Mouse (Mus musculus): Measurements from ENCODE around the gene Foxc2.
"Not testable (repeated sequence)": the region's sequence is repeated elsewhere in the genome, so short reads cannot be mapped to it uniquely, and the experiment has no call there.

Gene Foxc2

GRCm38 (mm10) chr8:121119635-121120455 is 3.9 kb downstream of the Foxc2 start:
- no peak for DNase-seq

- no peak for DNase-seq
Observed at GRCm38 (mm10) chr8:121120456-121121419, 4.8 kb downstream of the Foxc2 start.

DNA sequence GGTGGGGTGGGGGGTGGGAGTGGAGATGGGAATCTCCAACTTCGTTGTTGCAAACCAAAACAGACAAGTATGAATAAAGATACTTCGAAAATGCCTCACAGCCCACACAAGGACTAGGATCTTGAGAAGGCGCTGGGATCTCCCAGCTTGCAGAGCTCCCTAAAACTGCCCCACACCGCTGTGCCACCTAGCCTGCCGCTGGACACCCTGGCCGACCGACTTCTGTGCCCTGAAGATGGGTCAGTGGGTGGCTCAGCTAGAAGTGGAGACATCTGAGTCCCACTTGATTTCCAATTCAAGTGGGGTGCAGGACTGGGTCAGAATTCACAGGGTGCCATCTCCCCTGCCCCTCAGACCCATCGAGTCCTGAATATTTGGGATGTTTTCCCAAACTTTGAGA is 5.7 kb downstream of the Foxc2 start:
- no peak for DNase-seq

DNA sequence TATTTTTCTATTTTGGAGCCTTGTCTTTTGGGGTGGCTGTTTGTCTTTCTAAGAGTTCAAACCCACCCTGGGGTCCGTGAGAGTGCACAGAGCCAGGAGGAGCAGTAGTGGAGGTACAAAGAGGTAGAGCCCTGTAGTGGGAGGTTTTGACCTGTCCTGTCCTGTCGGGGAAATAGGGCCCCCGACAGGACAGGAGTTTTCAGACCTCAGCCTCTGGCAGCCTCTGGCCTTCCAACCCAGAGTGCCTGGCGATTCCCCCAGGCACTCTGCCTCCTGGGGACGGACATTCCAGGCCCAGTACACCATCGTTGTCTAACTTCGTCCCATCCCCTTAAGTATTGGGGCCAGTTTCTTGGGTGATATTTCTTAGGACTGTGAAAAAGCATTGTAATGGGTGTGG is 6.4 kb downstream of the Foxc2 start:
- DNase-seq = no peak

DNA sequence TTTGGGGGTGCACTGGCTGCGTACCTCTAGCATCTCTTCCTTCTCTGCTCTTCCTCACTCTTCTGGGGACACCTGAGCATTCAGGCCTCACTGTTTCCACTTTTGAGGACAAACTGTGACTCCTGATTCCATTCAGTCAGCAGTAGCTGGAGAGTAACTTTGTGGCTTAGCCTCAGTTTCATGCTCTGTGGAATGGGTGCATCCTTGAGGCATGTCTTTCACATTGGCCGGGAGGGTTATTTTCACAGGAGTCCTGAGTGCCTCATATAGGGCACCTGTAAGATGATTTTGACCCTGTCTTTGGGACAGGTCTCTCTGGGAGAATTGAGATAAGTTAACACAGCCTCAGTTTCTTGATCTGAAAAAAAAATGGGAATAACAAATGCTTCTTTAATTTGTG is 7.1 kb downstream of the Foxc2 start:
- DNase-seq = no peak

DNA sequence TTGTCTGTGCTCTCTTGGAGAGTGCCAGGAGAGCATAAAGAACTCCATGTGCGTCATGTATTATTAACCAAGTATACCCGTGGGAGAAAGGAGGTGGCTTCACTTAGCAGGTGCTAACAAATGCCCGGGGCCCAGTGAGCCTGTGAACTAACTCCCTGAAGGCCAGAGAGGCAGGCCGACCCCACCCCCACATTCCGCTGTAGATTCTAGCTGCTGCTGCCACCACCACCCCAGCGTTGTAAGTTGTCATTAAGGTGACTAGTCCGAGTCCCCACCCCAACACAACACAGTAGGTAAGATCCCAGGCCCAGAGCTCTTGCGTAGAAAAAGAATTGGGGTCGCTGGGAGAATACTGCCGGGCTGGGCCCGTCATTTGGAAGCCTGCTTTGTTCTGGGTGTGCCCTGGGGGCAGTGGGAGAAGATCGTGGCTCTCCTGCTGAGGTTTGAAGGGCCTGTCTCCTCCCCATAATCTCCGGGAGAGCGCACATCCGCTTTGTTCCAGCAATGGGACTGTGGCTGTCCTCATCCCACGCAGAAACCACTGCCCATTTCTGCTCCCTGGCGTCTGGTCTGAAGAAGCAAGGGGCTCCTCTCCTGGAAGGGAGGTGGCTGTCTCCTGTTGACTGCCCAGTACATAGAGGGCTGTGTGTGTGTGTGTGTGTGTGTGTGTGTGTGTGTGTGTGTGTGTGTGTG is 8.7 kb downstream of the Foxc2 start:
- peak; percentile 54 for DNase-seq

DNA sequence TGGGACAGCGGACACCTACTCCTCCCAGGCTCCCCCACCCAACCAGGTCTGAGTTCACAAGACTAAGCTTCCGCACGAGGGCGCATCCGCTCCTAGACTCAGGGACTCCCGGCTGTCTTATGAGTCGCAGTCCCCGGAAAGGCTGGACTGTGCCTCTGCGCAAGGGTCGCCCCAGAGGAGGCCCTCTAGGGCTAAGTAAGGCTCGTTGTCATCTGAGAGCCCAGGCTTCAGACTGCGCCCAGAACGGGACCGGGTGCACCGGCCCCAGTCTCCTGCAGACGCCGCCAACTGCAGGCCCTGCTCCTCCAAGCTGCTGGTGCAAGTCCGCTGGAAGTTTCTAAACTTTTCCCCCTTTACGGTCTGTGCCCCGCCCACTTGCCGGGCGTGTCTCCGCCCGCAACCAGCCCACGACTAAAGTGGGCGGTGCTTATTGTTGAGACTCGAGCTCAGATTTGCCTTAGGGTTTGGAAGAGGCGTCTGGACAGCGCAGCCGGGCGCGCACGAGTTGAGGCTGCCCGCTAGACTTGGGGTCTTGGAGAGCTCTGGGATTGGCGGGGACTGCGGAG is 9.4 kb downstream of the Foxc2 start:
- peak; percentile 87 for DNase-seq

DNA sequence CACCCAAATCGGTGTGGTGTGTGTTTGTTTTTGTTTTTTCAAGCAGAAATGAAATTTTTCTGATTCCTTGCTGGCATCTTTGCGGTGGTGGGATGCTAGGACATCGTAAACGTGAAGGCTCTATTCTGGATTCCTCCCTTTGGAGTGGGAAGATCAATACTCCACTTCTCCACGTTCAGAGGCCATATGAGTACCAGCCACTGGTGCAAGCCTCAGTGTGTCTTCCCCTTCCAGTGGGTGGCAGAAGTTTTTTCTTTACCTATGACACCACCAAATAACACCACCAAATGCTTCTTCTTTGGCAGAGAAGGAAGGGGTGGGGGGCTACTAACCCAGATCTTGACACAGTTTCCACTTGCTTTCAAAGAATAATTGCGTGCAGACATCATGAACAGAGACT is 10.2 kb downstream of the Foxc2 start:
- DNase-seq = no peak

DNA sequence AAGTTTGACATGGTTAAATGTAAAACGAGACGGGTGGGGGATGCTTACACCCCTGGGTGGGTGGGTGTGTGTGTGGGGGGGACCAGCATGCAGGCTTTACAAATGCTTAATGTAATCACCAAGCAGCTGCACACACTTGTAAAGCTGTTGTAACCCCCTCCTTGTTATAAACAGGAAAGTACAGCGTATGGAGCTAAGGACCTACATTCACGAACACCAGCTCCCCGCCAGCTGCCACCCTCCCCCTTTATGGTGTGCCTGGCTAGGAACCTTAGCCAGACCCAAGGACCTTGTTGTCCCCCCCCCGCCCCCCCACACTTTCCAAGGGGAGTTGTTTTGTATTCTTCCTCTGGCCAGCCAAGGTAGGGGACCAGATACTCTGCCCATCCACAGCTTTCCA is 10.7 kb downstream of the Foxc2 start:
- DNase-seq = no peak

DNA sequence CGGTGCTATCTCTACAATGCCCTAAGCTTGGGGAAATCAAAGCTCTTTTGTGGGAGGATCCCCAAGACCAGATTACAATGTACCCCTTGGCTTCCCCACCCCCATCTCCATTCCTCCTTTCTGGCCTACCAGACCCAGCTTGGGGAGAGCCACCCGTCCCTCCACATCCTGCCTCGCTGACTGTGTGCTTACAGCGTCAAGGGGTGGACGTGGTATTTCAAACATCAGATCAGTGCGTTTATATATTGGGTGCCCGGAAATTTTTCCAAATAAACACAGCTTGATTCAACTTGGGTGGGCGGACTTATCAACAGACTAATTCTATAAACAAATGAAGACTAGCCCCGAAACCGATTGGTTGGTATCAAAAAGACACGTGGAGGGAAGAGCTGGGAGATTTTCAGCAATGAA is 11.3 kb downstream of the Foxc2 start:
- DNase-seq = peak; percentile 40

DNA sequence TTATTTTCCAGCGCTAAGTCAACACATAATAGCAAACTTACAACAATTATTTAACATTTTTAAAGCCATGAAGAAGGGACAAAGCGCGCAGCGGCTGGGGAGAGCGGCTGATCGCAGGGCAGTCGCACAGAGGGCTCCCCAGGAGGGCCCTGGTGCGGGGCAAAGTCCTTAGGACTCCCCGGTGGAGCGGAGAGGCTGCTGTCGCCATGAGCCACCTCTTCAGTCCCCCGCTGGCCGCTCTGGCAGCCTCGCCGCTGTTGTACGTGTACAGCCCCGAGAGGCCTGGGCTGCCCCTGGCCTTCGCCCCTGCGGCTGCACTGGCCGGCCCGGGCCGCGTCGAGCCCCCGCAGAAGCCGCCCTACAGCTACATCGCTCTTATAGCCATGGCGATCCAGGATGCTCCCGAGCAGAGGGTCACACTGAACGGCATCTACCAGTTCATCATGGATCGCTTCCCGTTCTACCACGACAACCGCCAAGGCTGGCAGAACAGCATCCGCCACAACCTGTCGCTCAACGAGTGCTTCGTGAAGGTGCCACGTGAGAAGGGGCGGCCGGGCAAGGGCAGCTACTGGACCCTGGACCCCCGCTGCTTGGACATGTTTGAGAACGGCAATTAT is 11.9 kb downstream of the Foxc2 start, which contains the start of gene Foxl1:
Gene Foxl1, plus strand, starts transcription at position 185 of the 620 bp plus-strand sequence.
- DNase-seq = no peak

DNA sequence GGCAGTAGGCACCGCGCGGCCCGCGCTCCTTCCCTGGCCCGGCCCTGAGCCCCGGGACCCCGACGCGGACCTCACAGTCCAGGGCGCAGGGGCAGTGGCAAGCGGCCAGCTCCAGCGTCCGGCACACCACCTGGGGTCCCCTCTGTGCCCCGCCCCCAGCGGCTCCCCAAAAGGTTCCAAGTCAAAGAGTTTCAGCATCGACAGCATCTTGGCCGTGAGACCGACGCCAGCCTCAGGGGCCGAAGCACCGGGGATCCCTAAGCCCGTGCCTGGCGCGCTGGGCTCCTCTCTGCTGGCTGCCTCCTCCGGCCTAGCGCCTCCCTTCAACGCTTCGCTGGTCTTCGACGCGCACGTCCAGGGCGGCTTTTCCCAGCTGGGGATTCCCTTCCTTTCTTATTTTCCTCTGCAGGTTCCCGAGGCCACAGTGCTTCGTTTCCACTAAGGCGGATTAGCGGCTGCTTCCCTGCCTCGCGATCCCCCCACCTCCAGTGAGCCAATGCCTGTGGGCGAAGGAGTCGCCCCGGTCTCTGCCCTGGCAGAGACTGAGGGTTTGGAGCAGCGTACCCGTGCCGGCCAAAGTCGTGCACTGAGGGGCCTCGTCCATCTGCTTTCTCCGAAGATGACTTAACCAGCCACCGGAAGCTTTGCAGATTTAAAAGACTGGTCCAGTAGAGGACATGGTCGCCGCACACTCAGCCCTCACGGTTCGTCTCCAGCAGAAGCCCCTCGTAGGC is 12.7 kb downstream of the Foxc2 start:
- no peak for DNase-seq

- no peak for DNase-seq
Observed at GRCm38 (mm10) chr8:121129265-121129940, 13.4 kb downstream of the Foxc2 start.

DNA sequence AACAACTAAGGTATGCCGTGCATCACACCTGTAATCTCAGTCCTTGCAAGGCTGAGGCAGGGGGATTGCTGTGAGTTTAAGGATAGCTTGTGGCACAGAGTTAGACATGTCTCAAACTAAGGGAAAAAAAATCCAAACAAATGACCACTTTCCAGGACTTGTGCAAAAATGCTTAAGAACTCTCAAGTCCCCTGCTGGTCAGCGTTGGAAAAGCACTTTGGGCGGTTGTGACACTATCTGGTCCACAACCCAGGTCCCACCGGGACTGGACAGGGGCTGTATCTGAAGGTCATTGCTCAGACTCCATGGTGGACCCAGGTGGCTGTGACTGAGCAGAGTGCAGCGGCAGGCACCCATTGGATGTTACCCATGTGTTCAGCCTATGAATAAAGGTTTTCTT is 14.6 kb downstream of the Foxc2 start:
- DNase-seq = peak; percentile 38

DNA sequence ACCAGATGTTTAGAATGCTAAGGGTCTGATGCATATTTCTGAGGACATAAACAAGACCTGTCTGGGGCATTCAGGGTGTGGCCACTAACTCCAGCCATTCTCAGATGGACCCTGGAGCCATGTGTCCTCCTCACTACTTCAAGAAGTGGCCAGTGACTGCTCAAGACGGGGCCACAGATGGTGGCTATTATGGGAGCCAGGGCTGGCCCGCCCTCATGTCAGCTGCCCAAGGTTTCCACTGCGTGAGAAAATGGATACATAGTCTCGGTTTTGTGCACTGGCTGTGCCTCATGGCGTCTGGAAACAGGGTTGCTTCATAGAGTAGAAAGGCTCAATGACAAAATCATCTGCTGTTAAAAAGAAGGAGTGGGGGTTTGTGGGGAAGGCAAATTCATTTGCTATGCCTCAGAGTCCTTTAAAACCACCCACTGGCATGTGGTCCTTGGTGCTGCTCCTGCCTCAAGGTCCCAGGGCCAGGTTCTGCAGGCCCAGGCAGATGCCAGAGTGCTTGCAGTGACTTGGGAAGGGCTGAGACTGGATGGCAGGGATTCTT is 17.1 kb downstream of the Foxc2 start:
- DNase-seq = no peak

DNA sequence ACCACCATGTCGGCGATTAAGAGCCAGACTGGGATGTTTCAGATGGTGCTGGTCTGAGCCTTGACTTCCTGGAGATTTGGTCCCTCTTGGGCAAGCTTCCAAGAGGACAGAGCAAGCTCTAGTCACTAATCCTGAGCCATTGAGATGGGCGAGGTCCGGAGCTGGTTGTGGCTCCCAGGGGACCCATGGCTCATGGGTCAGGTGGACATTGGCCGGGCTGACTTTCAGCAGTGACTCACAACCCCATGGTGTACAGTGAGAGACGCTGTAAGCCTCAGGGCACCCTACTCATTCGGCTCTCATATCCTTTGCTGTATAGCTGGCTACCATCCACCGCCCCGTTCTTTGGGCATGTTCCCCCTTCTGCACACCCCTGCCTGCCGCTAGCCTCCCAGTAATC is 18.1 kb downstream of the Foxc2 start:
- no peak for DNase-seq

DNA sequence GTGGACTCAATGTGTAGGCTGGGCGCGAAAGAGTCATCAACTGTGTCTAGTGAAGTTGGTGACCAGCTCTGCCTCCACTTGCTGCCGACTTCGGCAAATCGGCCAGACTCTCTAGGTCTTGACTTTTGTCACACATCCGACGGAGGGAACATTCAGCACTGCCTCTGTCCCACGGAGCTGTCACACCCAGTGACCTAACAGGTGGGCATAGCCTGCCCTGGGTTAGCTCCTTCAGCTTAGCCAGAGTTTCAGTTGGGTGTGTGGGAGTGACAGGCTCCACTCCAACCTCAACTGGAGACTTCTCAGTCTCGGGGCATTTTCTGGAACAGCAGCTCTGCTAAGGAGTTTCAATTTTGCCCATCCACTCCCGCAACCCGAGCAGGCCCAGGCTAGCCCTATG is 18.5 kb downstream of the Foxc2 start:
- DNase-seq = no peak

GRCm38 (mm10) chr8:121136856-121137255 is 20.9 kb downstream of the Foxc2 start:
- no peak for DNase-seq

GRCm38 (mm10) chr8:121145457-121146134 is 29.6 kb downstream of the Foxc2 start:
- not testable (repeated sequence) for DNase-seq

- no peak for DNase-seq
Observed at GRCm38 (mm10) chr8:121148573-121149083, 32.7 kb downstream of the Foxc2 start.
